Mouse (Mus musculus) adrenal gland, postnatal 36 days (tissue): ENCODE data around the gene Tmem140. TPM values are rescaled to one million over a fixed set of nuclear protein-coding genes. Genes with fewer than 3 reads are reported as not detected.

Experiments
- DNase-seq, 2 experiments: peaks; one replicate each; pipeline ENCODE4 v3.0.0; 2021; ENCODE audit warnings: mixed read lengths in 1 of 2
- total RNA-seq, 2 experiments: library from RNA; stranded (reverse); gene quantifications; 2 replicates each; pipeline ENCODE4 v1.2.3; 2021

Gene Tmem140
- total RNA-seq, 2 experiments from 2014 or later, result 30.6 to 32.5 TPM

DNA sequence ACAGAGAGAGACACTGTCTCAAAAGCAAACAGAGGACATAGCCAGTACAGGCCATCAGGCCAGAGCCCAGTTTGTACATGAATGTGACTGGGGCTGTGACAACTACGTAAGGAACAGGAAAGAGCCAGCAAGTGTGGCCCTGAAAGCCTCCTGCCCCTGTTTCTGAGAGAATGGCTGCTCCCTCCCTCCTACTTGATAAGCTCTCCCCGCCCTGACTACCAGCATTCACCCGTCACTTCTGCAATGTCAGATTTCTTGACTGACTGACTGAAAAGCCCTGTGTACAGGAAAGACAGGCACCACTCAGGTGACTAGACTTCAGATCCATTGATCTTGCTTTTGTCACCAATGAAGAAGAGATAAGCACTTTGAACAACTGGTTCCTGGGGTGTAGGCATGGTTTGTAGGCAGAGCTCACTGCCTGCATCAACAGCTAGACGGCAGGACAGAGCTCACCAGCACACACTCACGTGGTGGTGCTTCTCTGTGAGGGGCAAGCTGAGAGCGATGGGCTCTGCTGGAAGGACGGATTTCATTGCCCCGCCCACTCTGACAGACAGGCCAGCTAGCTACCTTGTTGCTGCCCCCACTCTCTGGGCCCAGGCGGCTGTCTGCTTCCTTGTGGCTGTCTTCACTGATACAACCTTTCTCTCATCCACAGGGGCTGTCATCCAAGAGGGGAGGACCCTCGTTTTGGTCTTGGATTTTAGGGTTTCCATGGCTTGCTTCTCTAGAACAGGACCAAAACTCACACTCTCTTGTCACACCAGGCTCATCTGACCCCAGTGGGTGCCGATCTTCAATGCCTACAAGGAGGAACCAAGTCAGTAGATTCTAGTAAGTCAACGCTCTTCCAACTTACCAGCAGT lies 13.3 kb downstream of the Tmem140 start:
- DNase-seq, result no peak

DNA sequence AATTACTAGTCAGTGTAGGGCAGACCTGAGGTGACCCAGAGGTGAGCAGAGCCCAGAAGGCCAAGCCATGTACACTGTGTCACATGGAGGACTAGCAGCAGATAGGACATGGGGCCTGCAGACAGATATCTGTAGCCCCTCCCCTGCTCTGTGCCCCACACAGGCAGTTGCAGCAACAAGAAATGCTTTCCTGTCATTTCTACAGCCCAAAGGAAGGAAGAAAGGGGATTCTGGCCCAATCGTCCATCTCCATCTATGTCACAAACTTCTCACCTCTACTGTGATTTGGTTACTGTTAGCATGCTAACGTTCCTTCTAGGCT lies 13.8 kb downstream of the Tmem140 start:
- no peak for DNase-seq

DNA sequence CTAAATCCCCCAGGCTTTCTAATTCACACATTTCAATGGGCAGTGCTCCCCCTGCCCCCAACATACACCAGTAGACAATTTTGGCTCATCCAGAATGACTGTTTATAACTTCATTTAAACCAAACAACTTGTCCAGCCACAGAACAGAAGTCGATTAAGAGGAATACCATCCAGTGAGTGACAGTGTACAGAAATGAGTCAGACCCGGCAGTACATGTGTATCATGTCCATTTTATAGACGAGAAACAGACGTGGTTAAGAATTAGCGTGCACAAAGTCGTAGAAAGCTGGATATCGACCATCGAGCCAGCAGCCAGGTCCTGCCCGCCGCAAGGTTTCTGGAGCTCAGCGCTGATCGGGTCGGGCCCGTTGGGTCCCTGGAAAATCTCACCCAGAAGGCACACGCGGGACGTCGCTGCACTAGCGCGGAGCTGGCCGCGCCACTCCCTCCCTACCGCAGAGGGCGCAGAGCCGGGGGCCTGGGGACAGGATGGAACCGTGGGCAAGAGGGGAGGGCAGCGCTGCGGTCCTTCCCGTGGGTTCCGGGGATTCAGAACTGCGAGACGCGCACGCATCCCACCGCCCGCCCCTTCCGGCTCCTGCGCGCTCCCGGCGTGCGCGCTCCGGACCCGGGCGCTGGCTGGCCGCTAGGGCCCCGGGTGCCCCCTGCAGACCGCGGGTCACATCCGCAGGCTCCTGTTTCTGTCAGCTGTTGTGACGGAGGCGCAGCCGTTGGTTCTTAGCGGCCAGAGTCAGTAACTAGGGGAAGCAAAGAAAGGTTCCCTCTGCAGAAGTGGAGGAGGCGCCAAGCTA lies 14.8 kb downstream of the Tmem140 start, which contains the start of gene Cyren:
Gene Cyren, minus strand, starts transcription at position 552 of the 813 bp plus-strand sequence.
- DNase-seq, result peak; percentile 95 to 98

DNA sequence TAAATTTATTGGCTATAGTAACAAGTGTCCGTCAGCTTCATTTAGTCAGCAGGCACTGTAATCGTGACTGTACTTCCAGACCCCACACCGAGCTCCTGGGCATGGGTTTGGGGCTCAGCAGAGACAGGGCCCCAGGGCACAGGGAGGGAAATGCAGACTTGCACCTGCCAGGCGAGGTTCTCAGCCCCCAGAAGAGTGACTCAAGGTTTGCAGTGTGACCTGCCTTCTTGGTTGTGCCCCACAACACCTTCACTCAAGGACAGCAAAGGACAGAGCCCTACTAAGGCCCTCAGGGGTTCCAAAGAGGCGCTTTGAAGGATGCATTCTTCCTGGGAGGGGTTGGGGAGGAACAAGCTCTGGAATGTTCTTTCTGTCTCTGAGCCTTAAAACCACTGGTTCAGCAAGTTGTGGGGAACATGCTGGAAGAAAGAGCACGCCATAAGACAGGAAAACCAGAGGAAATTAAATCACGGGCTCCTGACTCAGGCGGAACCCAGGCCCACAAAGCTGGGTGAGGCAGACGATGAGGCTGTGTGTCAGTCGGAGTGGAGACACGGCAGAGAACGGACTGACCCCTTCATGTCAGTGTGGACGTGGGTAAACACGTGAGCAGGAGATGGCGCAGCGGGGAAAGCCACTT lies 16.3 kb downstream of the Tmem140 start:
- DNase-seq, result no peak

DNA sequence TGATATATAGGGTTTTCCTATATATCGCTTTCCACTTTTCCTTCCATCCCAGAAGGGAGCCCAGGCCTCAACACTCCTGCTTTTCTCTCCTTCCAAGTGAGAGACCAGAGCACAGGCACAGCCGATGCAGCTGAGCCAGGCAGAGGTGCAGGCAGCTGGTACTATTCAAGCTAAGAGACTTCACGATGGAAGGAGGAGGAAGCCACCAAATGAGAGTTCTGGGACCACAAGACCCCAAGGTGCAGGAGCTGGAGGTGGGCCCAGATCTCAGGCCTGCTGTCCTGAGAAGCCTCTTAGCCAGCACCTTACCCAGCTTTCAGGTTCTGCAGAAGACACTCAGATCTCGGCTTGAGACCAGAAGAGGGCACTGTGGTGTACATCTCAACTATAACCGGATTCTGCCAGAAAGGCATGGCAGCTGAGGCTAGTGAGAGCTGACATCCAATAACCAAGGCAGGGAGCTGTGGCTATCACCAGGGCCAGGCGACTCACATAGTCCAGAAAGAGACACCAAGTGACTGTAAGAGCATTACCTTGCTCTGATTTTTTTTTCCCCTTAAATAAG lies 17.0 kb downstream of the Tmem140 start:
- peak; percentile 59 to 61 for DNase-seq

DNA sequence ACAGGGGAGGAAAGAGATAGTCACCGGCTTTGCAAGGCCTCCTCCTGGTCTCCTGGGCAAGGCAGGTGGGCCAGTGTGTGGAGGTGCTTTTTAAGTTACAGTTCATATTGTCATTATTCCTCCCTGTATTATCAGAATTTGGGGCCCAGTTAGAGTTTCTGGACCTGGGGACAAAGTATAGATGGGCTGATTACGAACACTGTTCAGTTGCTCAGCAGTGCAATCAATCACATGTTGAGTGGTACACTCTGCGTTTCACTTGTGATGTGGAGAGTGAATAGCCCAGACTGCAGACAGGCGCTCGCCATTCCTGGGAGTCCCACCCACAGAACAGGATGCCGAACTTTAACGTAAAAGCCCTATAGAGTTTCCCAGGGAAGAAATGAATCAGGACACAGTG lies 21.8 kb downstream of the Tmem140 start:
- no peak for DNase-seq

DNA sequence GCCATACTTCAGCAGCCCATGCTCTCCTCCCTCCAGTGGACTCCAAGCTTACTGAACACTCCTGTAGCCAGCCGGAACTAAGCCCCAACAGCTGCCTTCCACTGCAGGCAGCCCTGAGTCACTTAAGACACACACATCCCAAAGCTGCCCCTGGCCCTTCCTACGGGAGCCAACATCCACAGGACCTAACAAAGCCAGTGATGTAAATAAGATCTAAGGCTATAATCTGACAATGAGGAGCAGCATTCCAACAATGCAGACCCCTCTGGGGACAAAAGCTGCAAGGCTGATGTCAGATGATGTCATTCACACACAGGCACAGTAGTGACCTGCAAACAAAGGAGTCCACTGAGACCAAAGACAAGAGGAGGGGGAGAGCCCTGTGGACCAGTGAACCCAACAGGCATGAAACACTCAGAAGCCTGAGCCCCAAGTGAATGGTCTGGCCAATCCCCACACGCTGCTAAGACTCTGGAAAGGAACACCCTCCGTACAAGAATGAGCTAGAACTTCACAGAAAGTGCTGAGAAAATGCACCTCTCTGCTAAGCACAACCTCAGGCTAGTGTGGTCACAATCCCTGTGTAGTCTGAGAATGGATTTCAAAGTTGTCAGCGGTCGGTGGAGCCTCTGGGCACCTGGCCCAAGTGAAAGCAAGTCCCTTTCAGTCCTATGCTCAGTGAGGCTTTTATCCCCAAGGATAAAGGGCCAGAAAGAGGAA lies 24.3 kb downstream of the Tmem140 start:
- DNase-seq, result no peak

DNA sequence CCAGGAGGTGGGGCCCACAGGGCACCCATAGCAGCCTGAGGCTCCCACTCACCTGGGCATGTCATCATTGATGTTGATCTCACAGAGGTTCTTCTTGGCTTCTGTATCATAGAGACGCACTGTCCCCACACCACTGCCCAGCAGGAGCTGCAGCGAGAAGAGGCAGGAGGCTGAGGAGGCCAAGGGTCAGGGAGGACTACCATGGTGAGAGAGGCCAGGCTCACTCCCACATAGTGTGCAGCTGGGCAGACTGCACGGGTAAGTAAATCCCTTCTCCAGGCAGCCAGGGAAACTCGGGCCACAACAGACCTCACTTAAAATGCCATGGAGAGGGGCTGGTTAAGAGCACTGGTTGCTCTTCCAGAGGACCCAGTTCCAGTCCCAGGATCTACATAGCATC lies 26.2 kb downstream of the Tmem140 start:
- no peak for DNase-seq

DNA sequence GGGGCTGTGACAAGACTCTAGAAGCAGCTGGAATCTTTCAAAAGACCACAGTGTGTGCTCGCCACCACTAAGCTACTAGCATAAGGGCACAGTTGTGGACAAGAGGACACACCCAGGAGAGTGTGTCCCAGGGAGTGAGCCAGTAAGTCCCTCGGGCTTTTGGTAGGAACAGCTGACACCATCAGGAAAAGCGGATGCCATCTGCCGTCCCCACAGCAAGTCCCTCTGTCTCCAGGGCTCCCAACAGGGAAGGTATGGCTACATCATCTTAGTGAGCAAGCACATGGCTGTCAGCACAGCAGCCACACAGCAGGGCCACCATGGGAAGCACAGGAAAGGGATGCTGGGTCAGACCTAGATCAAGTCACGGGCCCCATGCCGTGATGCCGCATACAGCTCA lies 32.6 kb downstream of the Tmem140 start:
- no peak for DNase-seq

DNA sequence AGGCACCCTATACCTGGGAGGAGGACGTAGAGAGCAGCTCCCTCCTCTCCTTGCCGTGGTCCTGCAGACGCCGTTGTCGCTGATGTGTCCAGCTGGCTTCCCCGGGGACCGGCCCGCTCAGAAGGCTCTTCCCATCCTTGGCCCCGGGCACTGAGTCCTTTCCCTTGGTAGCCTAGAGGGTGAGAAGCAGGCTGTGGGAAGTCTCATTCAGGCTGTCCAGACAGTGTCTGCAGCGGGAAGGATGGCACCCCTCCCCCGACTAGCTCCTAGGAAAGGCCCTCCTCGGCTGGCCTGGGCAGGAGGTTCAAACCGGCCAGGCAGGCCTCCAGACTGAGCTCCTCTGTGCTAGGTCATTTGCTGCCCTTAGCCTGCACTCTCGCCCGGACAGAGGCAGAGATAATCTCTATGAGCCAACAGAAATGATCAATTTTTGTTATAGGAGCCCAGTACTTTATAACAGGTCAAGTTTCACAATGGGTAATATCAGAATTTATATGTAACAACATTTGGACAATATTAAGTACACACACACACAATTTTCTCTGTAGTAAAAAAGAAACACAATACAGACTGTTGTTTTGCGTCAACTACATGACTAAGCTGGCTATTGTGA lies 33.3 kb downstream of the Tmem140 start:
- DNase-seq, result no peak

DNA sequence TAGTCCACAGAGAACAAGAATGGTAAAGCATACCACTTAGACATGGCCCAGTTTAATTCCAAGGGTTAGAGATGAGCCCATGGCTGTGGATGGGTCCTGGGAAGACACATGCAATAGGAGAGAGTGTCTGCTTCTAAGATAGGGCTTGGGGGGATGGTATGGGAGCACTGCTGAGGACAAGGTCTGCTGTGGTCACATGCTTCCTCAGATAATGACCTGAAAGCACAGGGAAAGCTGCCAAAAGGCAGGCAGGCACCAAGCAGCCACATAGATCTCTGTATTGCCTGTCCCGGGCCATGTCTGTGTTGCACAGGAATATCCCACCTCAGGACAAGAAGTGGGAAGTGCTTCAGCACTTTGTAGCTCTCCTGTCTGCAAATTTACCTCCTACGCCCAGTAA lies 36.2 kb downstream of the Tmem140 start:
- DNase-seq, result peak; percentile 48 to 62

DNA sequence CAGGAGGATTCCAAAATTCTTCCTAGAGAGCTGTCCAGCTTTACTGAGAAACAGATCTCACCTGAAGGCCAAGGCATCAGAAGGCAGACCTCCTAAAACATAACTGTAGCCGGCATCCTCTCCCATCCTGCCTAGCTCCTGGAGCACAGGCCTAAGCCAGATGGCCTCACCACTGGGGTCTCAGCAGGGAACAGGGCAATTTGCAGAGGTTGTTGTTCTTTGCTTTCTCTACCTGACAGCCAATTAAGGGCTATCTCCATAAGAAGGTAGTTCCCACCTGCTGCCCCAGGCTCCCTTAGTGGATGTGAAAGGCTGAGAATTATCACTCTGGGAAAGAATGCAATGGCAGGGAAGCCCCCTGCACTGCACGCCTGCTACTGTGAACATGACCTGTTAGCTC lies 38.0 kb downstream of the Tmem140 start:
- DNase-seq, result no peak

DNA sequence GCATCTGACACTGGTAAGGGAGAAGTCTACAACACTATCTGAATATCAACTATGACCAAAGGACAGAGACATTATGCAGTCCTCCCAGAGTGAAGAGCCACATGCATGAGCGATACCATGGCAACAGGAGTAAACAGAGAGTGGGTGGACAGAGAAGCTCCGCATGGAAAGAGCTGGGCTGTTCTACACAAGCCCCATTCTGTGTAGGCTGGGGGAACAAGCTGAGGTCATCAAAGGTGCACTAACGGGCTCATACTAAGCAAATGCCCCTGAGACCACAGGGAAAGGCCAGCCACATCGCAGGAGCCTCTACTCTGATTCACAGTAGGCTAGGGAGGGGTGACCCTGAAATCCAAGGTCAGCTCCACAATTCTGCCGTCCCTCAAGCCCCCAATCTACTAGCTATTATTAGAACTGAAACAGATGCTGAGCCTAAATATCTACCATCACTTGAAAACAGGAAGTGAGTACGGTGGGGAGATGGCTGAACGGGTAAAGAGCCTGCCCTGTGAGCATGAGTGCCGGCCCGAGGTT lies 39.0 kb downstream of the Tmem140 start:
- DNase-seq, result peak in 1 of 2 experiments; percentile 31

DNA sequence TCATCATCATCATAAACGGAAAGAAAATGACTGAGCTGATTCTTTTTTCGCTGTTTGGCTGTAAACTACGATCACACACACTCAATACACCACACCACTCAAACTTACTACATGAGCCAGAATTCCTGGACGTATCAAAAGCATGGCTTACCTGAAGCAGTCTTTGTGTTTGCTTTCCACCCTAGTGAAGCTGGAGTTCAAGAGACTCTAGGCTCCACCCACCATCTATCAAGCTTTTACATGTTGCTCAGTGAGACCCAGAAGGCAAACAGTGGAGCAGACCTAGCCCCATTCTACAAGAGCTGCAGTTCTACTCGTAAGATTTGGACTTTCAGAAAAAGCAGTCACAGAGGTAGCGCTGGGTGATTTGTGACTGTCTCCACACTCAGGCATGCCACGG lies 39.6 kb downstream of the Tmem140 start:
- DNase-seq, result no peak

DNA sequence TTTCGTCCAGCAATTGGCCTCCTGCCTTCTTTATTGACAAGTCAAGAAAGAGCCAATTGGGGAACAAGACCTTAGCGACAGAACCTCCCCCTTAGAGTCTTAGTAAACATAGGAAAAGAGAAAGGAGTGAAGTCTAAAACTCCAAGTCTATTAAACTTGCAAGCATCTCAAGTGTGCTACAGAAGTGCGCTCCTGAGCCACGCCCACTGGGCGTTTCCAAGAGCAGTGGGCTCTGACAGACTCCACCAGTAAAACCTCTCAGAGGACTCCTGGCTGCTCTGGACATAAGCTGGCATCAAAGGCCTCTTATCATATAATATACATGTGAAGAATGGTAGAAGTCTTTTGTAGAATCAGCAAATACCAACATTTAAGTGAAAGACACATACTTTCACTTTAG lies 40.5 kb downstream of the Tmem140 start:
- no peak for DNase-seq

DNA sequence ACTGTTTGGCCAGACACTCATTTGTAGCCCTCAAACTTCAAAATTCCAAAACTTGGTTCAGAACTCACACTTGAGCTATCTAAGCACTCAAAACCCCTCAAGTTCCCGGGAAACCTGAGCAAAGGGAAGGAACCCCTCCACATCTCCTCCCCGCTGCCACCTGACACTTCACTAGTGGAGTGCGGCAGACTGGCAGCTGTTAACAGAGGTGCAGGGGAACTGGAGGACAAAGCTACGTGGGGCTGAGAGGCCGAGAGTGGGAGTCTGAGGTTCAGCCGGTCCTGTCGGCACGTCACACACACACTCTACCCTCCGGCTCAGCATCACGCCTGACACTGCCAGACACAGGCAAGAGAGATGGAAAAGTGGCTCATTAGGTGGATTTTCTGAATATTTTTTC lies 40.9 kb downstream of the Tmem140 start:
- DNase-seq, result no peak

DNA sequence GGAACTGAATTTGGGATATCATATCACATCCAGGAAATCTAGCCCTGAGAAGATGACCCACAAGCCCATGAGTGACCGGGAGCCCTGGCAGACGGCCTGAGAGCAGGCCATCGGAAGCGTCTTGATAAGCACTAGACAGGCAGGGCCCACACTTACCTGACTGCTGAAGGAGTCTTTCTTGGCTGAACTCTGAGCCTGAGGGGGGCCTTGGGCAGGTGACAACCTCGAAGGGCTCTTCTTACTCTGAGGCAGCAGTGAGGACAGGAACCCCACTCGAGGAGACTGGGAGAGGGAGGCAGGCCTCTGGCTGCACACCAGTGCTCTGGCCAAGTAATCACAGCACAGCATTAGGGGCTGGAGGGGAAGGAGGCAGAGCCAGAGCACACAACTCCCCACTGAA lies 41.4 kb downstream of the Tmem140 start:
- no peak for DNase-seq

DNA sequence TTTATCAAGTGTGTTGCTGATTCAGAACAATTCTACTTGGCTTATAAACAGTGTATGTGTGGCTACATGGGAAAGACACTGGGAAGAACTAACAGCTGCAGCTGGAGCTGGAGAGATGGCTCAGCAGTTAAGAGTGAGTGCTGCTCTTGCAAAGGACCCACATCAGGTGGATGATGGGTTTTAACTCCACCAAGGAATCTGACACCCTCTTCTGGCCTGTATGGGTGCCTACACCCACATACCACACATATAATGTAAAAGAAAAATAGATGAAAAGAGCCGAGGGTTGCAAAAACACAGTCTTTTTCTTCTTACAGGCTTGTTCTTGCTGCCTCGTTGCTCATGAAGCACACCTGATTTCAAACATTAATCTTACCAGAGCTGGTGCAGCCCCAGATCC lies 43.2 kb downstream of the Tmem140 start:
- DNase-seq, result no peak

DNA sequence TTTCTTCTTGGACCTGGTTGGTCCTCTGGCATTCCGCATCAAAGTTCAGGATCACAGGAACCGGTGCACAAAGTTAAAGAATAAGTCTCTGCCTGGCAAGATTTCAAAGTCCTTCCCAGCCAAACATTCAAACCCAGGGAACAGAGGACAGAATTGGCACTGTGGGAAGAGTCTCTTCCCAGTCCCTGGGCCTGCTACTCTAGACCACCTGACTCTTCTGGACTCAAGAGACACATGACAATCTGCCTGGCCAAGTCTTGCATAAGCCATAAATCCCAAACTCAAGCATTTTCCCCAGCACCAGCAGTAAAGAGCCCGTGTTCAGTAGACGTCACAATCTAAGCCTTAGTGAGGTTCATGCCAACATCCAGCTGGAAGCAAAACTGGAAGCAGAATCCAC lies 43.7 kb downstream of the Tmem140 start:
- DNase-seq, result peak in 1 of 2 experiments; percentile 31

DNA sequence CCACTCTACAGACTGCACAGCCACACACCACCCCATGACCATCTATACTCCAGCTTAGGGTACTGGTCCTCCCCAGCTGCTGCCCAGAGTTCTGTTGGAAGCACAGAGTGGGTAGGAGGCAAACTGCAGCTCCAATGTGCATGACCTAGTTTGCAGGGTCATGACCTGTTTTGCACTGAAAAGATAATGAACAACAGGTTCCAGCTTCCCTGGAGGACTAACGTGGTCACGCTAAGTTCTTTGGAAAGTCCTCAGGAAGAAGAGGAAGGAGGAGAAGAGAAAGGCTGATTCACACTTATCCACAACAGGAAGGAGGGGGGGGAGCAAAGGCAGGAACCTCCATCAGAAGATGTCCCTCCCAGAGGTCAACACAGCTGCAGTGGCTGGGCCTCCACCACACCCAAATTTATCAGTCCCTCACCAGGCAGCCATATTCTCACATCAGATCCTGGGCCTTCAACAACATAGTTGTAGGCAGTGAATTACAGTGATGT lies 44.2 kb downstream of the Tmem140 start:
- DNase-seq, result no peak

DNA sequence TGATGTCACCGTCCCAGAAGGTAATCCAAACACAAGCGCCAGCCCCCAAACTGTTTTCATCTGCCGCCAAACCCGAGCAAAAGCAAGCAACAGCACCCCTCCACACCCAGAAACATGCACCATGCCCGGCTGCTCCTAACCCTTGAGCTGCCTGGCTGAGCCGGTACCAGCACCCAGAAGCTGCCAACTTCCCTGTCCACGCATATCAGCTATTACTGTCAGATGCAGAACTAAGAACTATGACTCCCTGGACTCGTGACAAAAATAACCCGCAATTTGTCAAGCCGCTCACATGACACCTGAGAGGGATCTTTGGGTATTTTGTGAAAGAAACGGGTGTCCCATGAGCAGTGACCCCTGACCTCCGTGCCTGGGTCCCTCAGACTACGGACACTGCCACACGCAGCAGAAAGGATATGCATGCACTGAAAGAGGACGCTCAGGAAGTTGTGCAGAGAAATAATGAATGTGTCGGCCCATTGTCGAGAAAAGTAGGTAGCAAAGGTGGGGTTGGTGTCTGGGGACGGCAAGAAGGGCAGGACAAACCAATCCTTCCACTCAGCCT lies 44.8 kb downstream of the Tmem140 start:
- DNase-seq, result no peak
